Mouse (Mus musculus): ENCODE measurements around the gene Ggn. TPM values are rescaled to one million over a fixed set of nuclear protein-coding genes. Genes with fewer than 3 reads are reported as not detected.

Gene Ggn
- total and polyA plus RNA-seq, 3 experiments = 0.13 to 1.0 (median 0.30) TPM

- Histone ChIP-seq H3K36me3 (replicated peaks in 1 of 2; ENCODE audit: control insufficient read depth in 1 of 2, insufficient read depth in 1 of 2, low read length in 1 of 2) (peaks cover 0 to 22% of the 10 kb centered on the region in 2 experiments), H3K27ac (ENCODE audit: insufficient read depth, low read depth) (no peak overlapping the region), H3K79me2 (replicated peaks; ENCODE audit: control insufficient read depth, extremely low read depth, insufficient read depth, poor library complexity, severe bottlenecking) (no peaks in the 10 kb centered on the region), H3K4me3 (replicated peaks in 1 of 3; ENCODE audit: low read depth in 2 of 3, low read length in 2 of 3, poor library complexity in 1 of 3) (no peak overlapping the region), H3K9me3 (replicated peaks; ENCODE audit: low read length) (no peaks in the 10 kb centered on the region), H3K27me3 (replicated peaks) (no peaks in the 10 kb centered on the region), H3K4me1 (ENCODE audit: control insufficient read depth in 1 of 2, insufficient read depth in 2 of 2) (peaks cover 4 to 18% of the 10 kb centered on the region in 2 experiments; a peak in 3 of 4 replicates), H3K4me2 (ENCODE audit: insufficient read depth, low read depth, poor library complexity, severe bottlenecking) (no peak overlapping the region), H3K9ac (ENCODE audit: insufficient read depth, low read depth) (no peak overlapping the region)
- dilution Hi-C loops (cut with MboI; ENCODE audit: extremely low pct_ligation_motif_present, extremely low pct_unique_long_range_greater_than_20kb, low sequenced_read_pairs) = no loop called here
- no peak for DNase-seq (ENCODE audit: extremely low read depth)
- TF ChIP-seq ZNF384 (IDR thresholded peaks at IDR 0.05; ENCODE audit: low read depth, low read length) (no peak), CHD2 (IDR thresholded peaks at IDR 0.05; ENCODE audit: low read length) (no peak), NELFE (IDR thresholded peaks at IDR 0.05; ENCODE audit: low read depth, low read length) (no peak), TBP (conservative IDR thresholded peaks at IDR 0.05; ENCODE audit: low read depth, low read length) (no peak), RAD21 (IDR thresholded peaks at IDR 0.05; ENCODE audit: low read depth, low read length) (no peak), MEF2A (IDR thresholded peaks at IDR 0.05; ENCODE audit: borderline replicate concordance, low read depth, low read length) (no peak), KAT2A (IDR thresholded peaks at IDR 0.05; ENCODE audit: insufficient replicate concordance, low read length) (no peak), ZC3H11A (IDR thresholded peaks at IDR 0.05; ENCODE audit: low read depth, low read length) (no peak), CHD1 (IDR thresholded peaks at IDR 0.05; ENCODE audit: low read depth, low read length) (no peak), ETS1 (conservative IDR thresholded peaks at IDR 0.05; ENCODE audit: low read depth, low read length) (no peak), BHLHE40 (IDR thresholded peaks at IDR 0.05; ENCODE audit: low read depth, low read length) (no peak), EP300 (IDR thresholded peaks at IDR 0.05; ENCODE audit: low read length) (no peak), USF1 (IDR thresholded peaks at IDR 0.05; ENCODE audit: low read depth, low read length) (no peak), UBTF (IDR thresholded peaks at IDR 0.05; ENCODE audit: low read depth, low read length) (no peak), HCFC1 (IDR thresholded peaks at IDR 0.05; ENCODE audit: low read depth, low read length) (no peak), CTCF (conservative IDR thresholded peaks at IDR 0.05 in 1 of 2, IDR thresholded peaks at IDR 0.05 in 1 of 2; ENCODE audit: low read depth in 2 of 2, low read length in 2 of 2) (no peak), ZKSCAN1 (IDR thresholded peaks at IDR 0.05; ENCODE audit: borderline replicate concordance, low read depth, low read length) (no peak), USF2 (conservative IDR thresholded peaks at IDR 0.05; ENCODE audit: low read depth, low read length) (no peak), MYC (IDR thresholded peaks at IDR 0.05; ENCODE audit: low read depth, low read length) (no peak), IRF4 (IDR thresholded peaks at IDR 0.05; ENCODE audit: low read depth, low read length) (no peak)
- in situ Hi-C loops (cut with MboI; ENCODE audit: low pct_ligation_motif_present, low pct_unique_long_range_greater_than_20kb, low sequenced_read_pairs) = no loop called here
Observed at GRCm38 (mm10) chr7:29148771-29149170, 21.2 kb upstream of the Ggn start.

GRCm38 (mm10) chr7:29151486-29151885, 18.5 kb upstream of the Ggn start:
- H3K79me2 ChIP-seq (replicated peaks; ENCODE audit: control insufficient read depth, extremely low read depth, insufficient read depth, poor library complexity, severe bottlenecking) = no peaks in the 10 kb centered on the region
- in situ Hi-C loops (cut with MboI; ENCODE audit: low pct_ligation_motif_present, low pct_unique_long_range_greater_than_20kb, low sequenced_read_pairs) (no loop called here), dilution Hi-C loops (cut with MboI; ENCODE audit: extremely low pct_ligation_motif_present, extremely low pct_unique_long_range_greater_than_20kb, low sequenced_read_pairs) (no loop called here)
- peaks cover 6% of the 10 kb centered on the region for H3K9me3 ChIP-seq (replicated peaks; ENCODE audit: low read length)
- H3K9ac ChIP-seq (ENCODE audit: insufficient read depth, low read depth) = no peak overlapping the region
- peaks cover 1 to 16% of the 10 kb centered on the region in 2 experiments; a peak in 2 of 4 replicates for H3K4me1 ChIP-seq (ENCODE audit: control insufficient read depth in 1 of 2, insufficient read depth in 2 of 2)
- no peaks in the 10 kb centered on the region for H3K27me3 ChIP-seq (replicated peaks)
- no peak for DNase-seq (ENCODE audit: extremely low read depth)
- H3K27ac ChIP-seq (ENCODE audit: insufficient read depth, low read depth) = no peak overlapping the region
- no peak overlapping the region for H3K4me2 ChIP-seq (ENCODE audit: insufficient read depth, low read depth, poor library complexity, severe bottlenecking)
- H3K36me3 ChIP-seq (replicated peaks in 1 of 2; ENCODE audit: control insufficient read depth in 1 of 2, insufficient read depth in 1 of 2, low read length in 1 of 2) = peaks cover 4 to 29% of the 10 kb centered on the region in 2 experiments
- no peak overlapping the region for H3K4me3 ChIP-seq (replicated peaks in 1 of 3; ENCODE audit: low read depth in 2 of 3, low read length in 2 of 3, poor library complexity in 1 of 3)
- TF ChIP-seq ZMIZ1 (IDR thresholded peaks at IDR 0.05; ENCODE audit: low read depth, low read length) = no peak
- TF ChIP-seq MAFK (IDR thresholded peaks at IDR 0.05; ENCODE audit: insufficient replicate concordance, low read length) = no peak
- TF ChIP-seq MYC (IDR thresholded peaks at IDR 0.05; ENCODE audit: low read depth, low read length) = no peak
- no peak for TF ChIP-seq CHD1 (IDR thresholded peaks at IDR 0.05; ENCODE audit: low read depth, low read length)
- TF ChIP-seq TCF12 (IDR thresholded peaks at IDR 0.05; ENCODE audit: low read depth, low read length) = no peak
- TF ChIP-seq IRF4 (IDR thresholded peaks at IDR 0.05; ENCODE audit: low read depth, low read length) = no peak
- TF ChIP-seq PAX5 (IDR thresholded peaks at IDR 0.05; ENCODE audit: low read length) = no peak
- TF ChIP-seq MEF2A (IDR thresholded peaks at IDR 0.05; ENCODE audit: borderline replicate concordance, low read depth, low read length) = no peak
- TF ChIP-seq KAT2A (IDR thresholded peaks at IDR 0.05; ENCODE audit: insufficient replicate concordance, low read length) = no peak
- no peak for TF ChIP-seq USF2 (conservative IDR thresholded peaks at IDR 0.05; ENCODE audit: low read depth, low read length)
- TF ChIP-seq RAD21 (IDR thresholded peaks at IDR 0.05; ENCODE audit: low read depth, low read length) = no peak
- TF ChIP-seq JUND (conservative IDR thresholded peaks at IDR 0.05; ENCODE audit: low read depth, low read length) = no peak
- no peak for TF ChIP-seq SMC3 (IDR thresholded peaks at IDR 0.05; ENCODE audit: low read depth, low read length)
- no peak for TF ChIP-seq MXI1 (IDR thresholded peaks at IDR 0.05; ENCODE audit: low read depth, low read length)
- TF ChIP-seq SIN3A (IDR thresholded peaks at IDR 0.05; ENCODE audit: low read length) = no peak
- TF ChIP-seq ELF1 (IDR thresholded peaks at IDR 0.05; ENCODE audit: low read depth, low read length) = no peak
- no peak for TF ChIP-seq CTCF (conservative IDR thresholded peaks at IDR 0.05 in 1 of 2, IDR thresholded peaks at IDR 0.05 in 1 of 2; ENCODE audit: low read depth in 2 of 2, low read length in 2 of 2)
